Mouse (Mus musculus): ENCODE measurements at regions not wholly inside any gene's neighbourhood (a gene's known extent, or its start where the extent isn't known, plus 50 kb on each side); places are given as distances from the start of the nearest gene placed in this dataset.
A peak's percentile ranks its signal among the peaks of the same experiment; 100 is the strongest.

GRCm38 (mm10) chr12:65674916-65675660 lies 449.8 kb downstream of the Wdr20rt start:
- Histone ChIP-seq H3K4me2 (ENCODE audit: insufficient read depth, low read depth, poor library complexity, severe bottlenecking) (no peak overlapping the region), H3K9ac (ENCODE audit: insufficient read depth, low read depth) (no peak overlapping the region), H3K4me1 (ENCODE audit: control insufficient read depth in 1 of 2, insufficient read depth in 2 of 2) (peaks cover 0 to 8% of the 10 kb centered on the region in 2 experiments; a peak in 1 of 4 replicates), H3K9me3 (replicated peaks; ENCODE audit: low read length) (no peaks in the 10 kb centered on the region), H3K36me3 (replicated peaks in 1 of 2; ENCODE audit: control insufficient read depth in 1 of 2, insufficient read depth in 1 of 2, low read length in 1 of 2) (no peaks in the 10 kb centered on the region), H3K4me3 (replicated peaks in 1 of 3; ENCODE audit: low read depth in 2 of 3, low read length in 2 of 3, poor library complexity in 1 of 3) (no peak overlapping the region), H3K27ac (ENCODE audit: insufficient read depth, low read depth) (no peak overlapping the region), H3K27me3 (replicated peaks) (no peaks in the 10 kb centered on the region), H3K79me2 (replicated peaks; ENCODE audit: control insufficient read depth, extremely low read depth, insufficient read depth, poor library complexity, severe bottlenecking) (no peaks in the 10 kb centered on the region)
- TF ChIP-seq GABPA (IDR thresholded peaks at IDR 0.05; ENCODE audit: insufficient replicate concordance, low read depth, low read length) = no peak
- TF ChIP-seq NRF1 (IDR thresholded peaks at IDR 0.05; ENCODE audit: low read depth, low read length) = no peak
- peak; percentile 9 for DNase-seq (ENCODE audit: extremely low read depth)
- in situ Hi-C loops (cut with MboI; ENCODE audit: low pct_ligation_motif_present, low pct_unique_long_range_greater_than_20kb, low sequenced_read_pairs) = no loop called here
- dilution Hi-C loops (cut with MboI; ENCODE audit: extremely low pct_ligation_motif_present, extremely low pct_unique_long_range_greater_than_20kb, low sequenced_read_pairs) = no loop called here

GRCm38 (mm10) chr12:65680335-65680734 lies 455.0 kb downstream of the Wdr20rt start:
- dilution Hi-C loops (cut with MboI; ENCODE audit: extremely low pct_ligation_motif_present, extremely low pct_unique_long_range_greater_than_20kb, low sequenced_read_pairs) (no loop called here), in situ Hi-C loops (cut with MboI; ENCODE audit: low pct_ligation_motif_present, low pct_unique_long_range_greater_than_20kb, low sequenced_read_pairs) (no loop called here)
- no peak for DNase-seq (ENCODE audit: extremely low read depth)
- Histone ChIP-seq H3K36me3 (replicated peaks in 1 of 2; ENCODE audit: control insufficient read depth in 1 of 2, insufficient read depth in 1 of 2, low read length in 1 of 2) (no peaks in the 10 kb centered on the region), H3K4me3 (replicated peaks in 1 of 3; ENCODE audit: low read depth in 2 of 3, low read length in 2 of 3, poor library complexity in 1 of 3) (no peak overlapping the region), H3K9ac (ENCODE audit: insufficient read depth, low read depth) (no peak overlapping the region), H3K4me2 (ENCODE audit: insufficient read depth, low read depth, poor library complexity, severe bottlenecking) (no peak overlapping the region), H3K9me3 (replicated peaks; ENCODE audit: low read length) (no peaks in the 10 kb centered on the region), H3K27me3 (replicated peaks) (no peaks in the 10 kb centered on the region), H3K27ac (ENCODE audit: insufficient read depth, low read depth) (no peak overlapping the region), H3K4me1 (ENCODE audit: control insufficient read depth in 1 of 2, insufficient read depth in 2 of 2) (peaks cover 0 to 3% of the 10 kb centered on the region in 2 experiments; a peak in 1 of 4 replicates), H3K79me2 (replicated peaks; ENCODE audit: control insufficient read depth, extremely low read depth, insufficient read depth, poor library complexity, severe bottlenecking) (no peaks in the 10 kb centered on the region)
- TF ChIP-seq ELF1 (IDR thresholded peaks at IDR 0.05; ENCODE audit: low read depth, low read length) = no peak
- TF ChIP-seq E2F4 (IDR thresholded peaks at IDR 0.05; ENCODE audit: insufficient replicate concordance, low read depth, low read length) = no peak
- TF ChIP-seq RCOR1 (conservative IDR thresholded peaks at IDR 0.05; ENCODE audit: low read depth, low read length) = no peak
- no peak for TF ChIP-seq MAX (IDR thresholded peaks at IDR 0.05; ENCODE audit: low read length)
- no peak for TF ChIP-seq ZKSCAN1 (IDR thresholded peaks at IDR 0.05; ENCODE audit: borderline replicate concordance, low read depth, low read length)
- TF ChIP-seq CHD1 (IDR thresholded peaks at IDR 0.05; ENCODE audit: low read depth, low read length) = no peak
- TF ChIP-seq EP300 (IDR thresholded peaks at IDR 0.05; ENCODE audit: low read length) = no peak

GRCm38 (mm10) chr12:65681826-65682225 lies 456.5 kb downstream of the Wdr20rt start:
- dilution Hi-C loops (cut with MboI; ENCODE audit: extremely low pct_ligation_motif_present, extremely low pct_unique_long_range_greater_than_20kb, low sequenced_read_pairs) = no loop called here
- in situ Hi-C loops (cut with MboI; ENCODE audit: low pct_ligation_motif_present, low pct_unique_long_range_greater_than_20kb, low sequenced_read_pairs) = no loop called here
- Histone ChIP-seq H3K9ac (ENCODE audit: insufficient read depth, low read depth) (no peak overlapping the region), H3K4me2 (ENCODE audit: insufficient read depth, low read depth, poor library complexity, severe bottlenecking) (no peak overlapping the region), H3K9me3 (replicated peaks; ENCODE audit: low read length) (no peaks in the 10 kb centered on the region), H3K27me3 (replicated peaks) (no peaks in the 10 kb centered on the region), H3K36me3 (replicated peaks in 1 of 2; ENCODE audit: control insufficient read depth in 1 of 2, insufficient read depth in 1 of 2, low read length in 1 of 2) (no peaks in the 10 kb centered on the region), H3K4me1 (ENCODE audit: control insufficient read depth in 1 of 2, insufficient read depth in 2 of 2) (no peaks in the 10 kb centered on the region), H3K4me3 (replicated peaks in 1 of 3; ENCODE audit: low read depth in 2 of 3, low read length in 2 of 3, poor library complexity in 1 of 3) (no peak overlapping the region), H3K79me2 (replicated peaks; ENCODE audit: control insufficient read depth, extremely low read depth, insufficient read depth, poor library complexity, severe bottlenecking) (no peaks in the 10 kb centered on the region), H3K27ac (ENCODE audit: insufficient read depth, low read depth) (no peak overlapping the region)
- DNase-seq (ENCODE audit: extremely low read depth) = no peak
- TF ChIP-seq RCOR1 (conservative IDR thresholded peaks at IDR 0.05; ENCODE audit: low read depth, low read length) = no peak
- no peak for TF ChIP-seq SMC3 (IDR thresholded peaks at IDR 0.05; ENCODE audit: low read depth, low read length)
- TF ChIP-seq UBTF (IDR thresholded peaks at IDR 0.05; ENCODE audit: low read depth, low read length) = no peak
- no peak for TF ChIP-seq EP300 (IDR thresholded peaks at IDR 0.05; ENCODE audit: low read length)
- TF ChIP-seq HCFC1 (IDR thresholded peaks at IDR 0.05; ENCODE audit: low read depth, low read length) = no peak
- TF ChIP-seq MEF2A (IDR thresholded peaks at IDR 0.05; ENCODE audit: borderline replicate concordance, low read depth, low read length) = no peak
- TF ChIP-seq KAT2A (IDR thresholded peaks at IDR 0.05; ENCODE audit: insufficient replicate concordance, low read length) = no peak
- no peak for TF ChIP-seq MAZ (IDR thresholded peaks at IDR 0.05; ENCODE audit: low read depth, low read length)
- no peak for TF ChIP-seq USF1 (IDR thresholded peaks at IDR 0.05; ENCODE audit: low read depth, low read length)
- TF ChIP-seq JUND (conservative IDR thresholded peaks at IDR 0.05; ENCODE audit: low read depth, low read length) = no peak

Data from CH12.LX (cell line).